Mouse (Mus musculus): ENCODE measurements around the gene Spsb4. TPM values are rescaled to one million over a fixed set of nuclear protein-coding genes. Genes with fewer than 3 reads are reported as not detected.

Spsb4 gene
- polyA plus RNA-seq, 1 experiment from 2014 or later = 159 TPM

DNA sequence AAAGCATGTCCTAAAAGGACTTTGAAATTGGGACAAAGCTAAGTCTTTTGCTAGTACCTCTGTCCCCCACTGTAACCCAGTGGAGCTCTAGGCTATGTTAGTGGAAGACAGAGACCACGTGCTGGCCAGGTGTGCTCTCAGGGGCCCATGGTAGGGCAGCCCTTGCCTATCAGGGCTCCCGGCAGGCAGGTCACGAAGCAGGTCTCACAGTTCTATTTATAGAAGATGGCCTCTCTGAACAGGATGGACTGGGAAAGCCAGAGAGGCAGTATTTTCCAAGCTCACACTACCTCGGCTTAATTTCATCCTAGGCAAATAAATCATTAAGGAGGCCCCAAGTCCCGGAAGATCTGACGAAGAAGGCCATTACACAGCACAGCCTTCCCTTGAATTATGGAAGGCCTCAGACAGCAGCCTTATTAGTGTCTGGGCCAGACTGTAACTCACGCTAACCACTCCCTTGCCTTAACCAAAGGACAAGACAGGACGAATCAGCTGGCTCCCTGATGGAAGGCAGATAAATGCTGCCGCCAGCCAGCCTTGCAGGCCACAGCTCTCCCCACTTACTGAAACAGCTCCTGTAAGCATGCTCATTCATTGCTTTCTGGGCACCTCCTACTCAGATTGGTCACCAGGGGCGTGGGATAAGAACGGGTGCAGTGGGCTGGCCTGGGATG, 31.7 kb downstream of the Spsb4 start:
- no peak for DNase-seq (ENCODE audit: low spot score)
- no peak overlapping the region for H3K4me3 ChIP-seq
- peaks cover 43% of the 10 kb centered on the region for H3K27me3 ChIP-seq (ENCODE audit: insufficient read depth, poor library complexity, severe bottlenecking)
- H3K9me3 ChIP-seq = no peaks in the 10 kb centered on the region
- H3K4me1 ChIP-seq (replicated peaks) = peaks cover 100% of the 10 kb centered on the region
- H3K27ac ChIP-seq = peak overlapping the region; percentile 72
- peaks cover 57% of the 10 kb centered on the region for H3K36me3 ChIP-seq
- 62% methylated on average over 11 of the region's 11 CpGs for WGBS

DNA sequence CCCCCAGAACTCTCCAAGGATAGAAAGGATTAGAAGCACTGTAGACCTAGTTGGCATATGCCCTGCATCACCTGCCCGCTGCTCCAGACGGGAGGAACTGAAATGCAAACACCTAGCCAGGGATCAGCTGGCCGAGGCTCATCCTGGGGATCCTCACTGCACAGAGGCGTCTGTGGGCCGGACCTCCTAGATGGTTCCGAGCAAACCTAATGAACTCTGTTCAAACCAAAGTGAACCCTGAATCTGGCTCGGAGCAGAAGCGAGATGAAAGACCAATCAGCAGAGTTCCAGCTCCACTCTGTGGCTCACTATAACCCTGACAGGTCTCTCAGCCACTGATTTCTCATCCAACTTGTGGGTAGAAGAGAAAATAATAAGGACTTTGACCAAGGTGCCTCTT, 34.6 kb downstream of the Spsb4 start:
- WGBS = 93% methylated on average over 8 of the region's 8 CpGs

DNA sequence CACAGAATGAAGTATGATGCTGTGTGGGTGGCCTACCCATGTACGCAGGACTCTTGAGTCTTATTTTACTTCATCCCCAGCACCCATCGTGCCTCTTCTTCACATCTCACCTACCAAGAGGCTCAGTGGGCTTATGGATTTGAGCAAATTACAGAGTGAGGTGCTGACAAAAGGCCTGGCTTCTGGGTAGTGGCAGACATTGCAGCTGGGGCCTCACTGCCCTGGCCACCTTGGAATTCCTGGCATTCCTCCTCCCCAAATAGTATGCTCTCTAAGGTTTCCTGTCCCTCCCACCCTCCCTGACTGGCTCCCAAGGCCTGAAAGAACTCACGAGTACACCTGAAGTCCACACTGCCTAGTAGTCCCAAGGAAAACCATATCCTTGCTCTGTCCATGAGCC, 35.7 kb downstream of the Spsb4 start:
- Histone ChIP-seq H3K27me3 (ENCODE audit: insufficient read depth, poor library complexity, severe bottlenecking) (peaks cover 28% of the 10 kb centered on the region), H3K9me3 (no peaks in the 10 kb centered on the region), H3K4me1 (replicated peaks) (peaks cover 100% of the 10 kb centered on the region), H3K4me3 (no peak overlapping the region), H3K36me3 (peaks cover 36% of the 10 kb centered on the region), H3K27ac (peak overlapping the region; percentile 91)
- DNase-seq (ENCODE audit: low spot score) = no peak
- 36% methylated on average over 3 of the region's 3 CpGs for WGBS

More for the DNA sequence above, 34.6 kb downstream of the Spsb4 start:
- Histone ChIP-seq H3K4me1 (replicated peaks) (peaks cover 100% of the 10 kb centered on the region), H3K27me3 (ENCODE audit: insufficient read depth, poor library complexity, severe bottlenecking) (peaks cover 34% of the 10 kb centered on the region), H3K36me3 (peaks cover 45% of the 10 kb centered on the region), H3K9me3 (no peaks in the 10 kb centered on the region), H3K27ac (peak overlapping the region; percentile 59; the same call in 1 of the 2 replicates), H3K4me3 (no peak overlapping the region)
- no peak for DNase-seq (ENCODE audit: low spot score)

DNA sequence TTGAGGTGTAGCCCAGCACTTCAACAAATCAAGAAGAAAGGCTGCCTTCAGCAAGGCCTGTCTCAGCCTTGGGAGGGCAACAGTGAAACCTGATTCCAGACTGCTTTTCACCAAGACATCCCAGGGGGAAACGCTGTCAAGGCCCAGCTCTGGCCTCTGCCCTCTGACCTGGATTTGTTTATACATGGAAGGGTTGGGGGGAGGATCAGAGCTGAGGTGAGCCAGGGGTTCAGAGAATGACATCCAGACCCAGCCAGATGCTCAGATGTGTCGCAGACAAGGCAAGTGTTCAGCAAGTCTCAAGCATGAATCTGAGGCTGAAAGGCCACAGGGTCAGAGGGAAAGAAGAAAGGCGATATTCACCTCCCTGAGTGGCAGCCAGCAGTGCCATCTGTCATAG, 36.3 kb downstream of the Spsb4 start:
- 1% methylated on average over 3 of the region's 3 CpGs for WGBS
- Histone ChIP-seq H3K27me3 (ENCODE audit: insufficient read depth, poor library complexity, severe bottlenecking) (peaks cover 24% of the 10 kb centered on the region), H3K4me1 (replicated peaks) (peaks cover 100% of the 10 kb centered on the region), H3K9me3 (no peaks in the 10 kb centered on the region), H3K36me3 (peaks cover 31% of the 10 kb centered on the region), H3K4me3 (peak overlapping the region; percentile 16; the same call in 1 of the 2 replicates), H3K27ac (peak overlapping the region; percentile 91)
- DNase-seq (ENCODE audit: low spot score) = peak; percentile 89

DNA sequence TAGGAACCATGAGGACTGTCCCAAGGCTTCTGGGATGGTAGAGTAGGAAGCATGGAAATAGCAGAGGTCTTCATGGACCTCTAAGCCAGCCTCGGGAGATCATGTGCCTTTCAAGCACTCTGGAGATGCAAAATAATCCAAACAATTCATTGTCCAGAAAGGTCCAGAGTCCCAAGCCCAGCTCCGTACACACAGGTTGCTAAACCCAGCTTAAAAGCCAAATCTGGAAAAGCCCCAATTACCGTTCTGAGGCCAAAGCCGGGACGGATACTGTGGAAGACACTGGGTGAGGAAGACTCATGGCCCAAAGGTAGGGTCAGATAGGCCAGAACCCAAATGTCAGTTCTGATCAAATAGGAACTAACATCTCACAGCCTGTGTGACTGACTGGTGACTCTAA, 36.8 kb downstream of the Spsb4 start:
- peak overlapping the region; percentile 16; the same call in 1 of the 2 replicates for H3K4me3 ChIP-seq
- no peaks in the 10 kb centered on the region for H3K9me3 ChIP-seq
- H3K27ac ChIP-seq = peak overlapping the region; percentile 91
- peaks cover 100% of the 10 kb centered on the region for H3K4me1 ChIP-seq (replicated peaks)
- WGBS = 66% methylated on average over 5 of the region's 5 CpGs
- peaks cover 24% of the 10 kb centered on the region for H3K27me3 ChIP-seq (ENCODE audit: insufficient read depth, poor library complexity, severe bottlenecking)
- H3K36me3 ChIP-seq = peaks cover 26% of the 10 kb centered on the region
- DNase-seq (ENCODE audit: low spot score) = no peak

DNA sequence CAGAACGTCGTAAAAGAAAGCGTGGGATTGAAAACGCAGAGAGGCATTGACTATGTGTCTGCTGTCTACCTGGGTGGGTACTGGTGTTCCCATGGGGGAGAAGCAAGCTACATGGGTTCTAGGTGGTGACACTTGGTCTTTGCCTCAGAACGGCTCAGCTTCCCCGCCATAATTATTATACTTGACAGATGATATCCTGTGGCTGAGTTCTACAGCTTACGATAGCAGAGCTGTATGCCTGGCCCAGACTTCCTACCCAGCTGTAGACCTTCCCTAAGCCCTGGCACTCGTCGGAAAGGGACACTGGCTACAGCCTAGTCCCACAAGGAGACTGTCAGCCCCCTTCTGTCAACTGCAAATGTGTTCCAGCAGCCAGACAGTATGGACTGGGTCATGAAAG, 37.5 kb downstream of the Spsb4 start:
- 12% methylated on average over 9 of the region's 9 CpGs for WGBS
- H3K4me1 ChIP-seq (replicated peaks) = peaks cover 99% of the 10 kb centered on the region
- peaks cover 20% of the 10 kb centered on the region for H3K36me3 ChIP-seq
- H3K27me3 ChIP-seq (ENCODE audit: insufficient read depth, poor library complexity, severe bottlenecking) = peaks cover 21% of the 10 kb centered on the region
- no peaks in the 10 kb centered on the region for H3K9me3 ChIP-seq
- no peak for DNase-seq (ENCODE audit: low spot score)
- peak overlapping the region; percentile 37 for H3K4me3 ChIP-seq
- H3K27ac ChIP-seq = peak overlapping the region; percentile 91

DNA sequence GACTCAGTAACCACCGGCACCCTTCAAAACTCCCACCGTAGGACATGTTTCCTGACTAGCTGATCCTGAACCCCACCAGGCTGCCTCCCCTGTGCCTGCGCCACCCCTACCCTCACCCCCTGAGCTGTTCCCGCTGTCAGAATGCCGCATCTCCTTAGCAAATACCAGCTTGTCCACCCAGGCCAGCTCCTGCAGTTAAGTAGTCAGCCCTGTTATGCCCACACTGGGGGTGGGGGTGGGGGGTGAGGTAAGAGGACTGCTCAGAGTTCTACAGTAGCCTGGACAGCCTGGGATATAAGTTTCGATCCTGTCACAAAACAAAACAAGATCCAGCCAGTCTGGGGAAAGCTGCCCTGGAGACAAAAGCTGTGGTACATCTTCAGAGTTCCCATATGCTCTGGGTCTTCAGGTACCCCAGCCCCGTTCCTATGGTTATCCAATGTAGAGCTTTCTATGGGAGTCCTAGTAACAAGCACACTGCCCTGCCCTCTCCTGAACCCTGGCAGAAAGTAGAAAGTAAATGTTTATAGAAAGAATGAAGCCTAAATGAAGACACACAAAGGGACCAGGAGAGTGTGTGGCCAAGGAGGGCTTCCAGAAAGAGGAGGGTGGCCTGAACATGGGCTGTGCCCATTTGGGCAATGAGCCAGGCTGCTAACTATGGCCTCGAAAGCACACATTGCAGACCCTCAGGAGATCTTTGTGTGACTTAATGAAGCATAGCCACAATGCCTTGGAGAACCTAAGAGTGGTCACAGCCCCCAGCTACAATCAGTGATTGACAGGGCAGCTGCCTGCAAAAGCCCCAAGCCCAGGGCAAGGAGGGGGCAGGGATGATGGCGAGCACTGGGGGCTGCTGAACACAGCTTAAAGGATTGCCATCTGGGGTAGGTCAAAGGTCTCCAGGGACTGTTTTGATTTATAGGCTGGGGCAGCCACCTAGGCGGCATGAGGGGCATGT, 38.3 kb downstream of the Spsb4 start:
- WGBS = 17% methylated on average over 10 of the region's 10 CpGs
- H3K4me3 ChIP-seq = peak overlapping the region; percentile 37
- peaks cover 99% of the 10 kb centered on the region for H3K4me1 ChIP-seq (replicated peaks)

DNA sequence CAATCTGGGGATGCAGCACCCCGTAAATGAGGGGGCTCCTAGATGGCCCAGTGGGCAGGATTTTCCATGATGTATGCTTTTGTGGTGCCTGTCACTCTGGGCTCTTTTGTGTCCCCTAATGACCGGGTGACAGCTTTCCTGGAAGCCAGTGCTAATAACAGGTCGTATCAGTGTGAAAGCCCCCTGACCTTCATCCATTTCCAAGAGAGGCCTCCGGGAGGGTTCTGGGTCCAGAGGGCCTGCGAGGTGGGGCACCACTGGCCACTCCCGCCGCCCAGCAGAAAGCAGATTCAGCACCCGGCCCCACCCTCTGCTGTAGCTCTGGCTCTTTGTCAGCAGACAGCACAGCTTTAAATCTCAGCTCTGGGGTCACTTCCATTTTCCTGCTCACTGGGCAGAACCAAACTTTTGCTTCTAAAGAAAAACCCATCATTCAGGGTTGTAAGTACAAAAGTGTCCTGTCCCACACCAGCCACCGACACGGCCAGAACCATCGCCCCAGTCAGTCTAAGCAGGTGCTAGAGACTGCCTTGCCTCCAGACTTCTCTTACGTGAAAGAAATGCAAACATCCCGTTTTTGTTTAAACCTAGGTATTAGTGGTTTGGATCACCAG, 39.1 kb downstream of the Spsb4 start:
- 14% methylated on average over 13 of the region's 13 CpGs for WGBS
- no peaks in the 10 kb centered on the region for H3K9me3 ChIP-seq
- peak overlapping the region; percentile 37 for H3K4me3 ChIP-seq
- H3K27me3 ChIP-seq (ENCODE audit: insufficient read depth, poor library complexity, severe bottlenecking) = peaks cover 8% of the 10 kb centered on the region
- H3K36me3 ChIP-seq = peaks cover 18% of the 10 kb centered on the region
- peak; percentile 74 for DNase-seq (ENCODE audit: low spot score)
- H3K4me1 ChIP-seq (replicated peaks) = peaks cover 91% of the 10 kb centered on the region
- peak overlapping the region; percentile 91 for H3K27ac ChIP-seq

More for the DNA sequence above, 38.3 kb downstream of the Spsb4 start:
- Histone ChIP-seq H3K36me3 (peaks cover 17% of the 10 kb centered on the region), H3K9me3 (no peaks in the 10 kb centered on the region), H3K27me3 (ENCODE audit: insufficient read depth, poor library complexity, severe bottlenecking) (peaks cover 14% of the 10 kb centered on the region), H3K27ac (peak overlapping the region; percentile 91)
- DNase-seq (ENCODE audit: low spot score) = peak; percentile 91

DNA sequence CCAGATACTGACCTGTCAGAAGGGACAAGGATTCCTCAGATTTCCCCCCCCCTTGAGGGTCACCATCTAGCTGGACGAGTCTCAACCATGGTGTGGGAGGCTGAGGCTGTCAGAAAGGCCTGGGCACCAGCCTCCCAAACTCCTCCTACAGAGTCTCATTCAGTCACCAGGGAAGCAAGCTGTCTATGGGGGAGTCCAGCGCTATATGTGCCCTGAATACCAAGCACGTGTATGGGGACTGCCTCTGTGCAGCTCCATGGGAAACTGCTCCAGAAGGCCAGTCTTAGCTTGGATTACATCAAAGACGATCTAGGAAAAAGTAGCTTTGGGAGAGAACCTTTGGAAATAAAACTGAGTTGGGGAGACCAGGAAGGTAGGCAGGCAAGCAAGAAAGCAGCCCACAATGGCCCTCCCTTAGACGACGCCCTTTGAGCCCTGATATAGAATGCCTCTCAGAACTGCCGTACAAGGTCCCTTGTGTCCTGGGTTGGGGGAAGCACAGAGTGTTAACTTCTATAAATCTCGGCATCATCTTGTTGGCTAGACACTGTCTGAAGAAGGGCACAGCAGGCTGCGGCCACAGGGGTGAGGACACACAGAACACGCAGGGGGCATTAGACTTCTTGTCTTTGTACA, 40.4 kb downstream of the Spsb4 start:
- 49% methylated on average over 10 of the region's 10 CpGs for WGBS
- DNase-seq (ENCODE audit: low spot score) = no peak
- Histone ChIP-seq H3K4me1 (replicated peaks) (peaks cover 88% of the 10 kb centered on the region), H3K27ac (peak overlapping the region; percentile 91), H3K36me3 (peaks cover 25% of the 10 kb centered on the region), H3K4me3 (no peak overlapping the region), H3K9me3 (no peaks in the 10 kb centered on the region), H3K27me3 (ENCODE audit: insufficient read depth, poor library complexity, severe bottlenecking) (peaks cover 9% of the 10 kb centered on the region)

DNA sequence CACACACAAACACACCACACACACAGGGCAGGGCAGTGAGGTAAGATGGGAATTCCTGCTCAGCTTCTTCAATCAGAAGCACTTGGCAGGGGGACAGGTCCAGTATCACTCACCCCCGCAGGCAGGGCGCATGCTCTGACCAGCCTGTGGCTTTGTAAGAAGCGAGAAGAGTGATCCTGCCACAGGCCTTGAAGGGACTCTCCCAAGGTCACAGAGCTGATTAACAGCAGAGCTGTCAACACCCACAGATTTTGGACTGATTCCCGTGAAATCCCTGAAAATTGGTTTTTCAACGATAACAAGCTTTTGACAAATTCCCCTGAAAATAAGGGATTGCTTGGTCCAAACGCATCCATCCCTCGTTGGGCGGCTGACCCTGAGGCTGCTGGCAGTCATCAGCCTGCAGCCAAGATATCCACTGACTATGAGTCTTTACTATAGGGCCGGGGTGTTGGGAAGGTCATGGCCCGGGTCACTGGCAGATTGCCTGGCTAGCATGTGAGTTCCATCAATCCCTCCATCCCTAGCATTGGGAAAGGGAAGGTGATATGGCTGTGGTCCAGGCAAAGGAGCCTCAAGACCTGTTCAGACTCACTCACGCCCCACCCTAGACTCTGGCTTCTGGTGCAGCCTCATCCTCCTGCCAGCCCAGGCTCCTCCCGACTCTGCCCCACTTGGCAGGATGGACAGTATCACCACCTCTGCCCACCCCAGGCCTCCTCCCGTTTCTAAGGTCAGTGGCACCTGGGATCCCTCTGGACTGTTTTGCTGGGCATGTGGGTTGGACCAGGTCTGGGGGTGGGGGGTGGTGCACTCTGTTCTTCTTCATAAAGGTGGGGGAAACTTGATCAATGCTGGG, 41.1 kb downstream of the Spsb4 start:
- no peak for DNase-seq (ENCODE audit: low spot score)
- Histone ChIP-seq H3K9me3 (no peaks in the 10 kb centered on the region), H3K4me1 (replicated peaks) (peaks cover 88% of the 10 kb centered on the region), H3K4me3 (no peak overlapping the region), H3K27ac (peak overlapping the region; percentile 91), H3K36me3 (peaks cover 33% of the 10 kb centered on the region), H3K27me3 (ENCODE audit: insufficient read depth, poor library complexity, severe bottlenecking) (peaks cover 9% of the 10 kb centered on the region)
- 55% methylated on average over 13 of the region's 13 CpGs for WGBS

DNA sequence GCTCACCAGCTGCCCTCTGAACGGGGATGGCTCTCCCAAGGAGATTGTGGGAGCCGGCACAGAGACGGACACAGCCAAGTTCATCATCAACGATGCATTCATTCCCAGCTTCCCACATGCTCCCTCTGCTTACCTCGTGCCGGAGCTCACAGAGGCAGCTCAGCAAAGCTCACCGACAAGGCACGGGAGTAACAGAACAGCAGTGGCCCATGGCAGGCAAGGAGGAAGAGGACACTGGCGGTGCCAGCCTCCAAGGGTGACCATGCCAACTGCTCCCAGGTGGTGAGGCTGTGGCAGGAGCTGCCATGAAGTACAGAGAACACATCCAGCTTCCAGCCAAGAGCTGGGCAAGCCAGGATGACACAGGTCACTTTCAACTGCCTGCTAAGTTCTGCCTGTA, 45.6 kb downstream of the Spsb4 start:
- Histone ChIP-seq H3K9me3 (no peaks in the 10 kb centered on the region), H3K4me3 (no peak overlapping the region), H3K27me3 (ENCODE audit: insufficient read depth, poor library complexity, severe bottlenecking) (peaks cover 9% of the 10 kb centered on the region), H3K36me3 (peaks cover 60% of the 10 kb centered on the region), H3K4me1 (replicated peaks) (peaks cover 86% of the 10 kb centered on the region), H3K27ac (peak overlapping the region; percentile 78; the same call in 1 of the 2 replicates)
- DNase-seq (ENCODE audit: low spot score) = no peak
- WGBS = 86% methylated on average over 9 of the region's 9 CpGs
